Mouse (Mus musculus) bone marrow macrophage, adult 2 months (primary cell): Measurements from ENCODE around the gene Adgrb2. TPM values are rescaled to one million over a fixed set of nuclear protein-coding genes. Genes with fewer than 3 reads are reported as not detected.

ENCODE experiments used
- H3K27ac ChIP-seq: 2 replicates; pipeline ENCODE4 v1.5.1; 2012; ENCODE audit warnings: low read depth, low read length; ENCODE audit not compliant: insufficient read depth
- H3K4me1 ChIP-seq: 2 replicates; pipeline ENCODE4 v1.6.1; 2012; ENCODE audit warnings: low read length; ENCODE audit not compliant: control insufficient read depth, insufficient read depth
- H3K4me3 ChIP-seq: 2 replicates; pipeline ENCODE4 v1.5.1; 2012; ENCODE audit warnings: mild to moderate bottlenecking, low read length, moderate library complexity; ENCODE audit not compliant: insufficient read depth
- CTCF ChIP-seq: IDR thresholded peaks from 2 replicates; pipeline ENCODE4 v1.5.1; 2012; ENCODE audit warnings: low read depth, mild to moderate bottlenecking, low read length, moderate library complexity
- POLR2A ChIP-seq: IDR thresholded peaks from 2 replicates; pipeline ENCODE4 v1.6.1; 2012; ENCODE audit warnings: mild to moderate bottlenecking, low read depth, low read length, borderline replicate concordance
- polyA plus RNA-seq: library from polyadenylated mRNA; stranded (reverse); fragments of >200 nt; gene quantifications from 2 replicates; pipeline ENCODE4 v1.2.4, GENCODE M21; 2012; ENCODE audit not compliant: missing spikeins, insufficient read depth, insufficient read length

Gene Adgrb2
- polyA plus RNA-seq, 1 experiment, result not detected

DNA sequence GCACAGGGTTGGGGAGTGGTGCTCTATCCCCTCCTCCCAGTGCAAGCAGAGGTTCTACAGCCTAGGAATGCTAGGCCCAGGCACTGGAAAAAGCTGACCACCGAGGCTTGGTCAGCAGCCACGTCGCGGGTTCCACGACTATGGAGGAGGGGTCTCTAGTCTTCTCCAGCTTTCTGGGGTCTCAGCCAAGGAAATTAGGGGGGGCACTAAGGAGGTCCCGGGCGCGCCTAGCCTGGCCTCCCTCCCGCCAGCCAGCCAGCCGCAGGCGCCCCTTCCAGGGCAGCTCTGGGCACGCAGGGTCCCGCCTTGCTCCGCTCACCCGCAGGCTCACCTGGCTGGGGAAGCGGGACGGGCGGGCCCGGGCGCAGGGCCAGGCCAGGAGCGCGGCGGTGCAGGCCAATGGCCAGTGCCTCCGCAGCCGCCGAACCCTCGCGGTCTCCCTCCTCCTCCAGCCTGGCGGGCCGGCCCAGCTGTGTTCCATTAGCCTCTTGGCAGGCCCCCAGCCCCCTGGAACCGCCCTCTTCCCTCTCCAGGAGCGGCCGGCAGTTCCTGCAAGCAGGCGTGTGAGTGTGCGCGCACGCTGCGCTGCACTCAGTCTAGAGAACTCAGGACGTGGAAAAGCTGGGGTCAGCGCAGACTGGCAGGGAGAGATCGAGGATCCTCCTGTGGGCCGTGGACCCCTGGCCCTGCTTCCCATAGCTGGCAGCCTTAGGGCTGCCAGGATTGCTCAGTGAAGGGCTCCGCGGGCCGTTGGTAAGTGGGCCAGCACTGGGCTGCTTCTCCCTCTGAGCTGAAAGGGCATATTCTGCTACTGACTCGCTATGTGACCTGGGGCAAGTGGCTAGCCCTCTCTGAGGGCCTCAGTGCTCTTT, 62.9 kb downstream of the Adgrb2 start, which contains the start of gene Col16a1:
TSS of gene Col16a1 (plus strand) at position 510 of the 872 bp plus-strand sequence.
- H3K4me3 ChIP-seq, result no peak within 1 kb of the TSS
- TF ChIP-seq POLR2A (no peak), CTCF (no peak)
- no peak within 1 kb of the TSS for H3K27ac ChIP-seq
- H3K4me1 ChIP-seq, result peaks cover 32% of the 10 kb centered on the region

DNA sequence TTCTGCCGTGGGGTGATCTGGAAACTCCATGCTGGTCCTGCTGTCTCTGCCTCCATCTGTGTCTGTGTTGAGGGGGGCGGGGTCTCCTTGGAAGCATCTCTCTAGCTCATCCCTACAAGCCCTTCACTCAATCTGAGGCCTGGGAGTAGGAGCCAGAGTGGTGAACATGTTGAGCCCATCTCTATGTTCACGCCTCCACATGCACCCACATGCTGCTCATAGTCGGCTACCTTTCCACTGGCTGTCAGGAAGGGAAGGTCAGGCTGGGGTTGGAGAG, 63.5 kb downstream of the Adgrb2 start:
- Histone ChIP-seq H3K4me3 (no peak overlapping the region), H3K4me1 (peaks cover 32% of the 10 kb centered on the region), H3K27ac (no peak overlapping the region)
- TF ChIP-seq CTCF (no peak), POLR2A (no peak)

GRCm38 (mm10) chr4:130050056-130050824, 65.6 kb downstream of the Adgrb2 start:
- TF ChIP-seq CTCF, result no peak
- no peak for TF ChIP-seq POLR2A
- H3K4me1 ChIP-seq, result peaks cover 28% of the 10 kb centered on the region
- H3K27ac ChIP-seq, result no peak overlapping the region

DNA sequence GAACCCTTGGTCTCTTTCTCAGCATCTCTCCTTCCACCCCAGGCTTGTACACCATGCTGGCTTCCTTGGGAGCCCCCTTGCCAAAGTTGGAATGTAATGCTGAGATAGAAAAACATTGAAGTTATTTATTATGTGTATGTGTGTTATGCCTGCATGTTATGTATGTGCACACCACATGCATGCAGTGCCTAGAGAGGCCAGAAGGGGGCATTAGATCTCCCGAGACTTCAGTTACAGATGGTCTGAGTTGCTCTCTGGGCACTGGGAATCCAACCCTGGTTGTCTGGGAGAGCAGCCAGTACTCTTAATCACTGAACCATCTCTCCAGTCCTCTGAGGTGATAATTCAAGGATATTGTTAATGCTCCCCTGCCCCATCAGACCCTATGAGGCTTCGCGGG, 67.6 kb downstream of the Adgrb2 start:
- H3K27ac ChIP-seq, result no peak overlapping the region
- peaks cover 21% of the 10 kb centered on the region for H3K4me1 ChIP-seq
- TF ChIP-seq POLR2A, result no peak
- TF ChIP-seq CTCF, result no peak
- H3K4me3 ChIP-seq, result no peak overlapping the region

More at GRCm38 (mm10) chr4:130050056-130050824, 65.6 kb downstream of the Adgrb2 start:
- no peak overlapping the region for H3K4me3 ChIP-seq

- Histone ChIP-seq H3K27ac (no peak overlapping the region), H3K4me3 (no peak overlapping the region), H3K4me1 (peaks cover 21% of the 10 kb centered on the region)
- TF ChIP-seq CTCF, result no peak
- TF ChIP-seq POLR2A, result no peak
Measured at GRCm38 (mm10) chr4:130053111-130053510, 68.4 kb downstream of the Adgrb2 start.

DNA sequence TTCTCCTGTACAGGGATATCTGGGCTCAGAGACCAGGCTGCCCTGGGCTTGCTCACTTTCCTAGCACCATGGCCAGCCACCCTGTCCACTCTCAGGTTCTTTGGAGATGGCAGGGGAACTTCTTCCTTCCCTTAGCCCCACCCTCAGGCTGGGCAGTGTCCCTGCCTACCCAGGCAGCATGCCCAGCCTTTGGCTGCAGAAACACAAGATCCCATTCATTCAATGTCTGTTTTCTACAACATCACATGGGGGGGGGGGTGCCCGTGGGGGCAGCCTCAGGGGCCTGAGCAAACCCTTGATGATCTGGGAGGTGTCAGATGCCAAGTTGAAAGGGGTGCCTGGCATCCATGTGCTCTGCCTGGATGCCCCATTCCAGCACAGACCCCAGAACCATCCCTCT, 70.1 kb downstream of the Adgrb2 start:
- Histone ChIP-seq H3K27ac (no peak overlapping the region), H3K4me1 (peaks cover 16% of the 10 kb centered on the region), H3K4me3 (no peak overlapping the region)
- TF ChIP-seq POLR2A (no peak), CTCF (no peak)

DNA sequence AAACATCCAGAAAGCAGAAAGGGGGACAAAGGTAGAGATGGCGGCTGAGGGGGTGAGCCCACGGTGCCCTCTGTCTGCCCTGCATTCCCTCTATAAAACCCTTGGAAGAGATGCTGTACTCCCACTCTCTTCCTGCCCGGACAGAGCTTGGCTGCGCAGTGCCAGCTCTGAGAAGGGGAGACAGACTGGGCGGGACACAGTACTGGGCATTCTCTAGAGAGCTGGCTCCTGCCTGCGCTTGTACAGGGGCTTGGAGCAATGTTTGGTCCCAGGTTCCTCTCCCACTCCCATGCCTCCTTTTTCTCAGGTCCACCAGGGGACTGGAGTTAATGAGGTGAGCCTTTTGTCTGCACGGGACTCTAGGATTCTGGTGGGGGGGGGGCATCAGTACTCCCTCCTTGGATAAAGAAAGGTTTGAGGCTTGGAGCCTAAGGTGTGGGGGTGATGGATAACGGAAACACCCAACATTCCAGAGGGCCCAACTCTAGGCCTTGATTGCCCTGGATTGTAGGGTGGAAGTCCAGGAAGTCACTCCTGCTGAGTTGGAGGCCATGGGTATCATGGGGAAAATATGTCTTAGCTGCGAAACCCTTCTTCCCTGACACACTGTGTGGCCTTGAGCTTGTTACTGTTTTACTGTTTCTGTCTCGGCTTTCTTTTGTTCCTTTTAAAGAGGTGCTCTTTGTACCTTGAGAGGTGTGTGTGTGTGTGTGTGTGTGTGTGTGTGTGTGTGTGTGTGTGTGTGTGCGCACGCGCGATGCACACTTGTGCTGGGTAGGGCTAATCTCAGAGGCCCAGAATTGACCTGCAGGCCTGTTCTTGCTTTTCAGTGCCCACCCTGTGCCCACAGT, 70.7 kb downstream of the Adgrb2 start:
- Histone ChIP-seq H3K27ac (no peak overlapping the region), H3K4me1 (peaks cover 10% of the 10 kb centered on the region), H3K4me3 (no peak overlapping the region)
- TF ChIP-seq CTCF, result no peak
- no peak for TF ChIP-seq POLR2A

DNA sequence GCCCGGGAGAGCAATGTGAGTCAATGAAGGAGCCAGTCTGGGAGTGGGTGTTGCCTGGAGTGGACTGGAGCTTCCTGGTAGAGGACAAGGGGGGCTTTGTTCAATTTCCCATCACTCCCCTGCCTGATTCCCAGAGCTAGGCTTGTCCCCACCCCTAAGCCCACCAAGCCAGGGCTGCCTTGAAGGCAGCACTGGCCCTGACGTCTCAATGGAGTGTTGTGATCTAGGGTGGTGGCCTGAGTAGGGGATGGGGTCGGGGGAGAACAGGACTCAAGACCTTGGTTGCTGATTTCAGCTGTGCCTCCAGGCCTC, 71.3 kb downstream of the Adgrb2 start:
- H3K27ac ChIP-seq, result no peak overlapping the region
- TF ChIP-seq POLR2A, result no peak
- TF ChIP-seq CTCF, result no peak
- H3K4me3 ChIP-seq, result no peak overlapping the region
- H3K4me1 ChIP-seq, result peaks cover 4% of the 10 kb centered on the region

DNA sequence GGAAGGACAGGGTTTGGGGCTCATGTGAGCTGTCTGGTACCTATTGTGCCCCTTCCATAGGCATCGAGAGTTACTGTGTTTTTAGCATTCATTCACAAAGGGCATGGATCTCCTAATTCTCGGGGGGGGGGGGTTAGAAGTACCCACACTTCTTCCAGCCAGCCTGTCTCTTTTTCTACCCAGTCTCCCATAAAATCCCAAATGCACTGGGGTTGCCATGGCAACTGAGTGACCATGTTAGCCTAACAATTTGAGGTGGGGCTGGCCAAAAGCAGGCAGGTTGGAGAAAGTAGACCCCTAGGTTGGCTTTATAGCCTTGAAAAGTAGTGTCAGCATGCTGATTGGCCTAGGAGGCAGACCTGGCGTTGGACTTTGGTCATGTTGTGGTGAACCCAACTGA, 71.8 kb downstream of the Adgrb2 start:
- H3K4me1 ChIP-seq, result no peaks in the 10 kb centered on the region
- no peak overlapping the region for H3K4me3 ChIP-seq
- H3K27ac ChIP-seq, result no peak overlapping the region
- TF ChIP-seq CTCF, result no peak
- TF ChIP-seq POLR2A, result no peak
